Mouse (Mus musculus) stomach, postnatal 0 days (tissue): ENCODE results near the gene Smoc1.

Experiments used
- CTCF ChIP-seq: IDR thresholded peaks from 2 replicates; pipeline ENCODE4 v1.5.1; 2016; ENCODE audit warnings: antibody characterized with exemption, low read depth, mild to moderate bottlenecking, moderate library complexity
- EP300 ChIP-seq: optimal IDR thresholded peaks from 2 replicates; pipeline ENCODE3; 2016; ENCODE audit warnings: antibody characterized with exemption

GRCm38 (mm10) chr12:81055000-81055705 lies 28.5 kb downstream of the Smoc1 start:
- TF ChIP-seq CTCF (no peak), EP300 (no peak)
